Mouse (Mus musculus): ENCODE measurements around the gene Gtsf1l. TPM values are rescaled to one million over a fixed set of nuclear protein-coding genes. Genes with fewer than 3 reads are reported as not detected.

Gene Gtsf1l
- polyA plus RNA-seq, 1 experiment from 2014 or later, result not detected

DNA sequence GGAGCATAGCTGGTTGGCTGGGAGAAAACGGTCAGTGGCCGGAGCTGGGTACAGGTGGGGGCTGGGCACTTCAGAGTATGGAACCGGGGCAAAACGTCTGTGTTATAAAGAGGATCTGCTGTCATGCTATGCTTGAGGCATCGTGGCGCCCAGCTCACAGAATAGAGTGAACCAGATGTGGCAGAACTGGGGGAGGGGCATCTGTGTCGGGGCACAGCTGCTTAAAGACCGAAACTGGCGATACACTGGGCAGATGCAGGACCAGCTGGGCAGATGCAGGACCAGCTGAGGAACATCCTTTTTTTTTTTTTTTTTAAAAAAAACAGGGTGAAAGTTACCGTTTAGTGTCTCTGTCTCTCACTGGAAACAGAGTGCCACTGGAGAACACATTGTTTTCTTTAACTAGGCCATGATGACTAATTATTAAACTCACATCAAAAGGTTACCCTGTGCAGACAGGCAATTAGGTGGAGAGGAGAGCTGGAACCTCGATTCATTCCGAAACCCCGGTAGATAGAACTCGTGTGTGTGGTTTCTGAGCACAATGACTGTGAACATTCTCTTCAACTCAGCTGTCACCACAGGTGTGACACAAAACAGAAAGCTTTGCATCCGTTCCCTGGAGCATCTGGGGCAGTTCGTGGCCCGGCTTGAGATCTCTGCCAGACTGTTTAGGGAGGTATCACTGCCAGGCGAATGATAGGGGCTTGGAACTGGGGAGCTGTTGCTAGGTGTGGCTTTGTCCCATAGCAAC lies 15.4 kb upstream of the Gtsf1l start:
- Histone ChIP-seq H3K36me3 (no peaks in the 10 kb centered on the region), H3K4me1 (peaks cover 24% of the 10 kb centered on the region; the same call in 1 of the 2 replicates), H3K4me3 (no peak overlapping the region), H3K27me3 (ENCODE audit: insufficient read depth, poor library complexity, severe bottlenecking) (peaks cover 10% of the 10 kb centered on the region; the same call in 1 of the 2 replicates), H3K27ac (no peak overlapping the region), H3K9me3 (no peaks in the 10 kb centered on the region)
- DNase-seq (ENCODE audit: low spot score), result no peak
- 55% methylated on average over 18 of the region's 18 CpGs for WGBS

DNA sequence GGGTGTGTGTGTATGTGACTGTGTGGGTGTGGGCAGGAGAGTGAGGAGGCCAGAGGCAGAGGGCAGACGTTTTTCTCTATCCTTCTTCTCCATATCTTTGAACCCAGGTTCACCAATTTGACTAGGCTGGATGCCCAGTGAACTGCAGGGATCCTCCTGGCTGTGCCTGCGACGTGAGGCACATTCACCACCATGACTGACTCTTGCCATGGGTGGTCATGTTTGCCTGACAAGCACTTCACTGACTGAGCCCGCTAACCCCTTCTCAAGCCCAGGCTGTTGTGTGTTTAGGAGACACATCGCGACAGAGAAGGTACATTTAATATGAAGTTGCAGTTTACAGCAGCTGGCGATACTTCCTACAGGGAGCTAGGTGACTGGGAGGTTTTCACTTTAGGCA lies 14.6 kb upstream of the Gtsf1l start:
- Histone ChIP-seq H3K36me3 (no peaks in the 10 kb centered on the region), H3K4me1 (peaks cover 24% of the 10 kb centered on the region; the same call in 1 of the 2 replicates), H3K4me3 (no peak overlapping the region), H3K27me3 (ENCODE audit: insufficient read depth, poor library complexity, severe bottlenecking) (peaks cover 10% of the 10 kb centered on the region; the same call in 1 of the 2 replicates), H3K9me3 (no peaks in the 10 kb centered on the region), H3K27ac (no peak overlapping the region)
- no peak for DNase-seq (ENCODE audit: low spot score)
- whole genome bisulfite sequencing, result 64% methylated on average over 7 of the region's 7 CpGs

DNA sequence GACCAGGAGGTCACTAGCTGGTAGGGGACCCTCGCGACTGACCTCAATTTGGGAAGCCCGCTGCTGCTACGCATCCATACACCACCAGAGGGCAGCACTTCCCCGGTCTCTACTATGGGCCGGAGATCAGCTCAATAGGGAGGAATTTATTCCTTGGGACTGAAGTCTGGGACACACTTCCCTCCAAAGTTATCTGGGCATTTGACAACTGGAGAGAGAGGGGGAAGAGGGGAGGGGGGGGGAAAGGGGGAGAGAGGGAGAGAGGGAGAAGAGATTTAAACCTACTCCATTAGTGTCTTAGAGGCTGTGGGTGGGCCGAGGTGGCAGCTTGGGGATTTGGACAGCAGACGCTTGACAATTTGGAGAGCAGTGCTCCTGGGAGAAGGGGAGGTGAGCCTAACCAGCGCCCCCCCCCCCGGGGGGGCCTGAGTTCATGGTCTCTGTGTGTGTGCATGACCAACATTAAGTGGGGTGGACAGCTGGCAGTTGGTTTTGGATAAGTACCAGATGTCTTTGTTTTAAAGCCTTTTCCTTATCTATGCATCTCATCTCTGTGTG lies 14.1 kb upstream of the Gtsf1l start:
- Histone ChIP-seq H3K27ac (no peak overlapping the region), H3K4me3 (no peak overlapping the region), H3K36me3 (no peaks in the 10 kb centered on the region), H3K9me3 (no peaks in the 10 kb centered on the region), H3K27me3 (ENCODE audit: insufficient read depth, poor library complexity, severe bottlenecking) (peaks cover 10% of the 10 kb centered on the region; the same call in 1 of the 2 replicates), H3K4me1 (peaks cover 24% of the 10 kb centered on the region; the same call in 1 of the 2 replicates)
- DNase-seq (ENCODE audit: low spot score), result peak; percentile 80
- WGBS, result 7% methylated on average over 10 of the region's 10 CpGs

DNA sequence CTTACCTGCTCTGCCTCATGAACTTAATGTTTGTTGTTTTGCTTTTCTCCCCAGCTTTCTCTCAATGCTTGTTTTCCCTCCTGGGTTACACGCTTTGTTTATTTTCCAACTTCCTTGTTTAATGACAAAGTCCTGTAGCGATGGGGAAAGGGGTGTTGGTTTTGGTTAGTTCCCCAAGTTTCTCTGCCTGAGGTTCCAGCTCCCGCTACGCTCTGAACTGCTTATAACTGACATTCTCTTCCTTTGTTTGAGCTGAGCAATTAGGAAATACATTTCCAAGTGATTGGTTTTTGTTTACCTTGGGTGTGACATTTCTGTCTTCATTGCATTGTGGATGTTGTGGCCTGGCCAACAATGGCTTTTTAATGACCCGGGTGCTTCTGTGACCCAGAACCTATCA lies 12.9 kb upstream of the Gtsf1l start:
- no peak overlapping the region for H3K4me3 ChIP-seq
- H3K27me3 ChIP-seq (ENCODE audit: insufficient read depth, poor library complexity, severe bottlenecking), result peaks cover 10% of the 10 kb centered on the region; the same call in 1 of the 2 replicates
- H3K36me3 ChIP-seq, result no peaks in the 10 kb centered on the region
- no peak for DNase-seq (ENCODE audit: low spot score)
- peaks cover 24% of the 10 kb centered on the region; the same call in 1 of the 2 replicates for H3K4me1 ChIP-seq
- H3K9me3 ChIP-seq, result no peaks in the 10 kb centered on the region
- 73% methylated on average over 5 of the region's 5 CpGs for WGBS
- H3K27ac ChIP-seq, result no peak overlapping the region

DNA sequence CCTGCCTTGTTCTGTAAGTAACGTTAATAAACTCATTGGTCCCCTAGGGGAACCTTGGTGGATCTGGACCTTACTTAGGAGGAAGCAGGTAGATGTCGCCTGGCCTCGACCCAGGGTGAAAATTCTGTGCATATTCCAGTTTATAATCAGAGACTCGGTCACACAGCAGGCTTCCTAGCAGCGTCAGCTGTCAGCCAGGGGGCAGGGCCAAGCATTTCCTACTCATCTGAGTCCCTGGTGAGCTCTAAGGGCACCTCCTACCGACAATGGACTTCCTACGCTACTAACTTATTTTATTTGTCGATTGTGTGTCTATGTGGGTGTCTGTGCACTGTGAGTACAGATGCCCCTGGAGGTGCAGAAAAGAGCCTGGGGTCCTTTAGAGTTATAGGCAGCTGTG lies 12.3 kb upstream of the Gtsf1l start:
- Histone ChIP-seq H3K4me1 (peaks cover 24% of the 10 kb centered on the region; the same call in 1 of the 2 replicates), H3K27ac (no peak overlapping the region), H3K4me3 (no peak overlapping the region), H3K9me3 (no peaks in the 10 kb centered on the region), H3K36me3 (no peaks in the 10 kb centered on the region), H3K27me3 (ENCODE audit: insufficient read depth, poor library complexity, severe bottlenecking) (peaks cover 10% of the 10 kb centered on the region; the same call in 1 of the 2 replicates)
- no peak for DNase-seq (ENCODE audit: low spot score)
- WGBS, result 39% methylated on average over 8 of the region's 8 CpGs

DNA sequence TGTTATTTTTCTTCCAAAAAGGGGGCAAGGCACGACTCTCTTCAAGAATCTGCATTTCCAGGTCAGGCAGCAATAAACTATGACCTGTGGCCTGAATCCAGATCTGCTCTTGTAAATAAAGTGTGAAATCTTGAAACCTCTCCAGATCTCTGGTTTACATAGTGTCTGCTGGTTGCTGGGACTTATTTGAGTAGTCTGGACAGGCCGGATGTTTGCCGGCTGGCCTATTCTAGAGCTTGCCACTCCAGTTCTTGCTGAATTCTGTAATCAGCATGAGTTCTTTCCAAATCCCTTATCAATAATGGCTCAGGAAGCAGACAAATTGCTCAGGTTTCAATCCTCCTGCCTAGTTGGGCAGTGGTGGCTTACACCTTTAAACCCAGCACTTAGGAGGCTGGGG lies 8.1 kb upstream of the Gtsf1l start:
- no peaks in the 10 kb centered on the region for H3K9me3 ChIP-seq
- no peak overlapping the region for H3K27ac ChIP-seq
- peaks cover 10% of the 10 kb centered on the region; the same call in 1 of the 2 replicates for H3K27me3 ChIP-seq (ENCODE audit: insufficient read depth, poor library complexity, severe bottlenecking)
- H3K4me3 ChIP-seq, result no peak overlapping the region
- WGBS, result 73% methylated on average over 3 of the region's 3 CpGs
- 0 out of 2 replicates have a peak, but pooled peaks cover 9% of the 10 kb centered on the region for H3K4me1 ChIP-seq
- no peak for DNase-seq (ENCODE audit: low spot score)
- H3K36me3 ChIP-seq, result no peaks in the 10 kb centered on the region

DNA sequence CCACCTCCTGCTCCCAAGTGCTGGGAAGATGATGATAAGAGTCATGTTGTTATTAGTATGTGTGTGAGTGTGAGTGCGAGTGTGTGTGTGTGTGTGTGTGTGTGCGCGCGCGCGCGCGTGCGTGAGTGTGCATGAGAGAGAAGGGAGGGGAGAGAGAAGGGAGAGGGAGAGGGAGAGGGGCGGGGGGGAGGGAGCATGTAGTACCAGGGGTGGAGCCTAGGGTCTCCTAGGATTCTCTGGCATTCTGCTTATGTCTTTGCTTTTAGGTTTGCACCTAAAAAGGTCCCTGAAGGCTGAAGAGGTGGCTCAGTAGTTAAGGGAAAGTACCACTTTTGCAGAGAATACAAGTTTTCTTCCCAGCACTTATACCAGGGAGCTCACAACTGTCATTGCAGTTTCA lies 7.3 kb upstream of the Gtsf1l start:
- H3K36me3 ChIP-seq, result no peaks in the 10 kb centered on the region
- DNase-seq (ENCODE audit: low spot score), result no peak
- H3K9me3 ChIP-seq, result no peaks in the 10 kb centered on the region
- 81% methylated on average over 10 of the region's 10 CpGs for WGBS
- H3K27ac ChIP-seq, result no peak overlapping the region
- H3K27me3 ChIP-seq (ENCODE audit: insufficient read depth, poor library complexity, severe bottlenecking), result peaks cover 10% of the 10 kb centered on the region; the same call in 1 of the 2 replicates
- H3K4me3 ChIP-seq, result no peak overlapping the region
- 0 out of 2 replicates have a peak, but pooled peaks cover 5% of the 10 kb centered on the region for H3K4me1 ChIP-seq

DNA sequence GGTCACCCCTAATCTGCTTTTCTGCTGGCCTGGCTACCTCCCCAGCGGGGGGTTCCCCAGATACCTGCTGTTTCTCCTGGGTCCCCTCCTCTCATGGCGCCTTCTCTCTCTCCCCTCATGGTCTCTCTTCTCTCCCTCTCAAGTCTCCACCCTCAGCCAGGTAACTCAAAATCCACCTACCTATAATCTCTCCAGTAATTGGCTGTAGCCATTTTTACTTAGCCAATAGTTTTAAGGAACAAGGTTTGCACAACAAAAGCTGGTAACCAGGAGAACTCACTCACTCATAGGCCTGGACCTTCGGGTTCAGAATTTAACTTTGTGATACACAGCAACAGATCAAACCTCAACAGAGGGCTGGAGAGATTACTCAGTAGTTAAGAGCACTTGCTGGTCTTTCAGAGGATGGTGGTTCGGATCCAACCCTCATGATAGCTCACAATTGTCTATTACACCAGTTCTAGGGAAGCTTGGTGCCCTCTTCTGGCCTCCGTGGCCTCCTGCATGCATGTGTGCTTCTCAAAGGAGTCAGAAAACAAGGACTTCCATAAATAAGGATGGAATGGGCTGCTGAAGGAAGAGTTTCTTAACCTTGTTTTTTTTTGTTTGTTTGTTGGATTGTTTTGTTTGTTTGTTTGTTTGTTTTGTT lies 1.9 kb upstream of the Gtsf1l start:
- Histone ChIP-seq H3K4me1 (no peaks in the 10 kb centered on the region), H3K27me3 (ENCODE audit: insufficient read depth, poor library complexity, severe bottlenecking) (no peaks in the 10 kb centered on the region), H3K4me3 (no peak overlapping the region), H3K27ac (no peak overlapping the region), H3K36me3 (peaks cover 5% of the 10 kb centered on the region; the same call in 1 of the 2 replicates), H3K9me3 (no peaks in the 10 kb centered on the region)
- WGBS, result 68% methylated on average over 5 of the region's 5 CpGs
- DNase-seq (ENCODE audit: low spot score), result no peak

DNA sequence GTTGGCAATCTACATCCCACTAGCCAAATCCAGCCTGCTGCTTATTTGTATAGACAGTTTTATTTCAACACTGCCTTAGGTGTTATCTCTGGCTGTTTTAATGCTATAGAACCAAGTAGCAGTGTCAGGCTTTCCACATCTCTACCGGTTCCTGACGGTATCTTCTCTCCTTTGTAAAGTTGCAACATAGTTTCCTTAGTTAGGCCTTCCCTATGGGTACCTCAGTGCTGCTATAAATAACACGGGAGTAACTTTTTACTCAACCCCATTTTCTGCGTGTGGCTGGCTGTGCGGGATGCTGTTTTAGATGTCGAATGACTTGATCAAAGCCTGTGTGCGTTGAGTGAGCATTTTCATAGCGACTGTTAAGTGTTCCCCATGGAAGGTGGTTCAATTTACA lies 1.1 kb downstream of the Gtsf1l start:
- WGBS, result 63% methylated on average over 8 of the region's 8 CpGs
- Histone ChIP-seq H3K9me3 (no peaks in the 10 kb centered on the region), H3K4me1 (peaks cover 7% of the 10 kb centered on the region), H3K27ac (no peak overlapping the region), H3K27me3 (ENCODE audit: insufficient read depth, poor library complexity, severe bottlenecking) (no peaks in the 10 kb centered on the region), H3K4me3 (no peak overlapping the region), H3K36me3 (peaks cover 24% of the 10 kb centered on the region)
- DNase-seq (ENCODE audit: low spot score), result no peak

DNA sequence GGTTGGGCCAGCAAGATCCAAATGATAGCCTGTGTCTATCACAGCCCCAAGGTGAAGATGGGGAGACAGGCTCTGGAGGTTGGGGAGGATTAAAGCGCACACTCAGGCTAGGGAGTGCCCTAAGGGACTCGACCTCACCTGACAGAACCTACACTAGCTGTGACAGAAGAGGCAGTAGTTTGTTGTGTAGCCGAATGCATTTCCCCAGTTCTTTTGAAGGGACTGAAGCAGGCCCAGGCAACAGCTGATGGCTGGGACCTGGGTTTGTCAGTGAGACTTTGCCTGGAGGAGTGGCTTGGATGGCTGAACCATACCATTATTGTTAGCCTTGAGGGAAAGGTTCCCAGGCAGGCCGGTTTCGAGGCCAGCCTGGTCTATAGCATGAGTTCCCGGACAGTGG lies 2.6 kb downstream of the Gtsf1l start:
- Histone ChIP-seq H3K27ac (no peak overlapping the region), H3K27me3 (ENCODE audit: insufficient read depth, poor library complexity, severe bottlenecking) (no peaks in the 10 kb centered on the region), H3K4me3 (no peak overlapping the region), H3K4me1 (peaks cover 14% of the 10 kb centered on the region), H3K9me3 (no peaks in the 10 kb centered on the region), H3K36me3 (peaks cover 30% of the 10 kb centered on the region)
- 85% methylated on average over 6 of the region's 6 CpGs for WGBS
- DNase-seq (ENCODE audit: low spot score), result no peak

DNA sequence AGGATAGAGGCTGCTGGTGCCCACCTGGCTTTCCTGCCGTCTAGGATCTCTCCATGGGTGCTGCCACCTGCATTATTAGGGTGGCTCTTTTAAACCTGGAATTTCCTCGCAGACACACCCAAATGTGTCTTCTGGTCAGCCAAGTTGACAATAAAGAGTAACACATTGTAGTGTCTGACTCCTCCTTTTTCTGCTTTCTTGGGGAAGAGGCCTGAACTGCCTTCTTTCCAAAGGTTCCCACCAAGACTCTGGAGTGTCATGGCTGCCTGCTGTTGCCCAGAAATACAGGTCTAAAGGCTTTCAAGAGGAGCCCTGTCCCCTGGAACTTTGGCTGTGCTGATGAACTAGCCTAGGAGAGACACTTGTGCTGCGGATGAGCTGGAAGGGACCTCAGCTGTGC lies 3.1 kb downstream of the Gtsf1l start:
- Histone ChIP-seq H3K27ac (no peak overlapping the region), H3K4me1 (peaks cover 14% of the 10 kb centered on the region)
- 91% methylated on average over 3 of the region's 3 CpGs for WGBS

DNA sequence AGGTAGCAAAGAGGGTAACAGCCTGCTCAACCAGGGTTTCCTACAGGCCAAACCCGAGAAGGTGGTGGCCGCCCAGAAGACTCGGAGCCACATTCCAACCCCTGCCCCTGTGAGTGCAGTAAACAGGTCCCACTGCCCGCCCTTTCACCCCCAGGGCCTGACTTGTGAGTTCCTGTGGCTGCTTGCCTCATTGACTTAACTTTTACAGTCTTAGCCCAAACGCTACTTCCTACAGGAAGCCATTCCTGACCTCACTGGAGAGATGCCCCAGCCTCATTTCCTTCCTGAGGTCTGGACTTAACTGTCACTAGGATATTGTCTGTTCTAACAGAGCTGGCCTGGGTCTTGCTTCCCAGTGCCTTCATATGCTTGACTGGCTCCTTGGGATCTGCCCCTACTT lies 5.1 kb downstream of the Gtsf1l start:
- Histone ChIP-seq H3K27me3 (ENCODE audit: insufficient read depth, poor library complexity, severe bottlenecking) (no peaks in the 10 kb centered on the region), H3K4me1 (peaks cover 14% of the 10 kb centered on the region), H3K4me3 (no peak overlapping the region), H3K36me3 (peaks cover 54% of the 10 kb centered on the region), H3K27ac (0 out of 2 replicates have a peak overlapping the region, but pooled peaks have one; percentile 3), H3K9me3 (no peaks in the 10 kb centered on the region)
- no peak for DNase-seq (ENCODE audit: low spot score)
- 59% methylated on average over 5 of the region's 5 CpGs for WGBS

More for the DNA sequence above, 3.1 kb downstream of the Gtsf1l start:
- H3K4me3 ChIP-seq, result no peak overlapping the region
- no peaks in the 10 kb centered on the region for H3K9me3 ChIP-seq
- H3K27me3 ChIP-seq (ENCODE audit: insufficient read depth, poor library complexity, severe bottlenecking), result no peaks in the 10 kb centered on the region
- H3K36me3 ChIP-seq, result peaks cover 35% of the 10 kb centered on the region
- no peak for DNase-seq (ENCODE audit: low spot score)

DNA sequence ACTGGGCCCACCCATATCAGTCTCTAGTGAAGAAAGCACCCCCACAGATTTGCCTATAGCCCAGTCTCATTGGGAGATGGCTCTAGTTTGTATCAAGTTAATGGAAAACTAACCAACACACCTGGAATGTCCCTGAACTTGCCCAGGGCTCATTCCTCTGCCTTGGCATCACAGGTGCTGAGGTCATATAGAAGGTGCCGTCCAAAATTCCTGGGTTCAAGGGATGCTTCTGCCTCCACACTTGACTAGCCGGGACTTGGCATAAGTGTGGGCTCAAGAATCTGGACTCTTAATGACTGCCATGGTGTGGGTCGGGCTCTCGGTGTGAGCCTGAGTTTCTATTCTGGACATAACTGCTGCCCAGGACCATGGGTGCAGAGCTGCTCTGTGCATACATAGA lies 8.6 kb downstream of the Gtsf1l start:
- peaks cover 18% of the 10 kb centered on the region for H3K4me1 ChIP-seq
- no peaks in the 10 kb centered on the region for H3K27me3 ChIP-seq (ENCODE audit: insufficient read depth, poor library complexity, severe bottlenecking)
- peaks cover 74% of the 10 kb centered on the region for H3K36me3 ChIP-seq
- no peak for DNase-seq (ENCODE audit: low spot score)
- WGBS, result 93% methylated on average over 4 of the region's 4 CpGs
- H3K9me3 ChIP-seq, result no peaks in the 10 kb centered on the region
- no peak overlapping the region for H3K27ac ChIP-seq
- no peak overlapping the region for H3K4me3 ChIP-seq
